Mouse (Mus musculus) stomach, postnatal 0 days (tissue): Measurements from ENCODE around the gene Vstm2a. TPM values are rescaled to one million over a fixed set of nuclear protein-coding genes. Genes with fewer than 3 reads are reported as not detected.

Source experiments
- ATAC-seq: fragments of 200-750 bp; cut with Nextera tagmentation; 2 replicates; pipeline ENCODE4 v1.8.0; 2017; ENCODE audit not compliant: low FRiP score, low TSS enrichment
- DNase-seq: peaks from one replicate; pipeline ENCODE4 v3.0.0-alpha.2; 2016; ENCODE audit warnings: low spot score
- H3K27ac ChIP-seq: fragments of 300-500 bp; sonication (generic); replicated peaks from 2 replicates; pipeline ENCODE4 v1.5.1; 2014; ENCODE audit warnings: mild to moderate bottlenecking, control low read depth
- H3K27me3 ChIP-seq: fragments of 300-500 bp; sonication (generic); 2 replicates; pipeline ENCODE4 v1.6.1; 2014; ENCODE audit warnings: low read length; ENCODE audit not compliant: control insufficient read depth, insufficient read depth
- H3K36me3 ChIP-seq: fragments of 300-500 bp; sonication (generic); 2 replicates; pipeline ENCODE4 v1.6.1; 2014; ENCODE audit warnings: low read length, mixed read lengths; ENCODE audit not compliant: control insufficient read depth, insufficient read depth
- H3K4me1 ChIP-seq: fragments of 300-500 bp; sonication (generic); replicated peaks from 2 replicates; pipeline ENCODE4 v1.6.1; 2014; ENCODE audit warnings: antibody characterized with exemption; ENCODE audit not compliant: control insufficient read depth, insufficient read depth
- H3K4me2 ChIP-seq: fragments of 300-500 bp; sonication (generic); replicated peaks from 2 replicates; pipeline ENCODE4 v1.6.1; 2014; ENCODE audit warnings: low read depth, mild to moderate bottlenecking, control low read depth, moderate library complexity
- H3K4me3 ChIP-seq: fragments of 300-500 bp; sonication (generic); 2 replicates; pipeline ENCODE4 v1.5.1; 2014; ENCODE audit warnings: low read depth, low read length, control low read depth
- H3K9ac ChIP-seq: fragments of 300-500 bp; sonication (generic); 2 replicates; pipeline ENCODE4 v1.6.1; 2014; ENCODE audit warnings: mild to moderate bottlenecking, low read length, control low read depth, mixed read lengths
- H3K9me3 ChIP-seq: fragments of 300-500 bp; sonication (generic); 2 replicates; pipeline ENCODE4 v1.6.1; 2016; ENCODE audit warnings: low read length; ENCODE audit not compliant: control insufficient read depth
- CTCF ChIP-seq: IDR thresholded peaks from 2 replicates; pipeline ENCODE4 v1.5.1; 2016; ENCODE audit warnings: antibody characterized with exemption, low read depth, mild to moderate bottlenecking, moderate library complexity
- EP300 ChIP-seq: optimal IDR thresholded peaks from 2 replicates; pipeline ENCODE3; 2016; ENCODE audit warnings: antibody characterized with exemption
- WGBS: fragments of 180-500 bp; shearing (Covaris S2); extraction: QIAGEN DNeasy Blood & Tissue Kit; methylation state at CpG from one replicate; pipeline ENCODE4 v1.1.7; 2014; 5-methylcytosine and 5-hydroxymethylcytosine counted together
- polyA plus RNA-seq: library from polyadenylated mRNA; unstranded; fragments of >200 nt; fragmentation: Nextera tagmentation; extraction: Ambion mirVana; gene quantifications from 2 replicates; pipeline ENCODE4 v1.2.1, GENCODE M21; 2015

Gene Vstm2a
- polyA plus RNA-seq = 0.72 and 0.92 TPM in 2 replicates

DNA sequence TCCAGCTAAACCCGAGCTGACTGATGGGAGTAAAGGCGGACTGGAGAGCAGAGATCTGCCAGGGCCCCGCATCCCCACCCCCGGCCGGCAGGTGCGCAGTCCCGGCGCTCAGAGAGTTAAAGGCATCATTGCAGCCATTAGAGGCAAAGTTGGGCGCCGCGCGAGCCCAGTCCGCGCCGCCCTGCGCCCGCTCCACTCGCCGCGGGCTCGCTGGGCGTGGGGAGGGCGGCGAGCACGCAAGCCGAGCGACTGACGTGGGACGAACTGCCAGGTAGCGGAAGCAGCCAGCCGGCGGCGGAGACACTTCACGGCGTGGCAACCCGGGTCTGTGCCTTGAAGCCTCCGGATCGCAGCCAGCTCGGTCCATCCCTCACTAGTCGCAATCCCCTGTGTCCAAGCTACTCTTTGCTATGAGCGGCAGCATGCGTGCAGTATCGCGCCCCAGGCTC is at the start of gene Vstm2a:
TSS of gene Vstm2a (plus strand) at position 252 of the 449 bp plus-strand sequence.
- Histone ChIP-seq H3K4me1 (peaks cover 4% of the 10 kb centered on the region; the same call in 1 of the 2 replicates), H3K36me3 (no peaks in the 10 kb centered on the region), H3K9ac (no peak within 1 kb of the TSS; the same call in 1 of the 2 replicates), H3K27ac (no peak within 1 kb of the TSS), H3K4me2 (peak within 1 kb of the TSS; percentile 74), H3K9me3 (no peaks in the 10 kb centered on the region), H3K27me3 (0 out of 2 replicates have a peak, but pooled peaks cover 6% of the 10 kb centered on the region), H3K4me3 (peak within 1 kb of the TSS; percentile 46)
- peak; percentile 60; the same call in 1 of the 2 replicates for ATAC-seq
- peak; percentile 34 for DNase-seq
- under 1% methylated on average over 43 of the region's 44 CpGs for WGBS
- no peak for TF ChIP-seq CTCF
- TF ChIP-seq EP300 = no peak

DNA sequence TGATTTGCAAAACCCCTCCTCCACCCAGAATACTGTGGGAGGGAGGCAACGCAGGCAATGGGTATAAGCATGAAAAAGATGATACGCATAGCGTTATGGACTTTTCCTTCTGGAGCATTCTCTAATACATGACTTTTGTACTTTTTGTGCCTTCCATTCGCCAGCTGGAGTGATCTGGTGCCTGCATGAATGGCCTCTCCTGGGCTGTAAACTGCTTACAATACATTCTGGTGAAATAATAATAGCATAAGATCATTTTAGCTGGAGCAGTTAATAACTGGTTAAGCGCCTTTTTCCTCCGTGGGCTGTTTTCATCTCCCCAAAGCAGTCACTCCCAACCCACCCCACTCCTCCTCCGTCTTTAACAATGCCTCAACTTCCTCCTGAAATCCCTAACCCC is 513 bp upstream of the Vstm2a start:
- H3K4me1 ChIP-seq = peaks cover 4% of the 10 kb centered on the region; the same call in 1 of the 2 replicates
- peak overlapping the region; percentile 46 for H3K4me3 ChIP-seq
- H3K4me2 ChIP-seq = peak overlapping the region; percentile 74
- no peak overlapping the region for H3K27ac ChIP-seq
- H3K36me3 ChIP-seq = no peaks in the 10 kb centered on the region
- ATAC-seq = no peak
- no peaks in the 10 kb centered on the region for H3K9me3 ChIP-seq
- no peak for DNase-seq
- no peak overlapping the region; the same call in 1 of the 2 replicates for H3K9ac ChIP-seq
- TF ChIP-seq EP300 (no peak), CTCF (no peak)
- WGBS = 30% methylated on average over 7 of the region's 7 CpGs
- 0 out of 2 replicates have a peak, but pooled peaks cover 6% of the 10 kb centered on the region for H3K27me3 ChIP-seq

DNA sequence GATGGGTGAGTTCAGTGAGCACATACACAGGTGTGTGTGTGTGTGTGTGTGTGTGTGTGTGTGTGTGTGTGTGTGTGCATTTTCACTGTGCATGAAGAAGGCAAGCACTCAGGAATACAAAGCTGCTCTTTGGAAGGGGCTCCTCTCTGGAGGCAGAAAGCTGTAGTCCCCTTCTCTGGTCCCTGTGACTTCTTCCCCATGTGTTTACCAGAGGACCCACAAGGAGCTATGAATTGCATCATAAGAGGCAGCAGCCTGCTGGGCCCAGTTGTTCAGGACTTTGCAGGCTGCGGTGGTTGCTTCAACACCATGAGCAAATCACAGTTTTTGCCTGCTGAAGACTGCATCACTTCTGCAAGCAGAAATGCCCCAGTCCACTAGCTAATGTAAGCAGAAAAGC is 776 bp downstream of the Vstm2a start:
- Histone ChIP-seq H3K27ac (no peak overlapping the region), H3K9ac (no peak overlapping the region), H3K9me3 (no peaks in the 10 kb centered on the region), H3K4me1 (peaks cover 4% of the 10 kb centered on the region; the same call in 1 of the 2 replicates), H3K4me3 (no peak overlapping the region), H3K4me2 (no peak overlapping the region), H3K27me3 (0 out of 2 replicates have a peak, but pooled peaks cover 6% of the 10 kb centered on the region), H3K36me3 (no peaks in the 10 kb centered on the region)
- DNase-seq (no peak), ATAC-seq (no peak)
- TF ChIP-seq EP300 (no peak), CTCF (no peak)
- 57% methylated on average over 1 of the region's 1 CpGs for WGBS

DNA sequence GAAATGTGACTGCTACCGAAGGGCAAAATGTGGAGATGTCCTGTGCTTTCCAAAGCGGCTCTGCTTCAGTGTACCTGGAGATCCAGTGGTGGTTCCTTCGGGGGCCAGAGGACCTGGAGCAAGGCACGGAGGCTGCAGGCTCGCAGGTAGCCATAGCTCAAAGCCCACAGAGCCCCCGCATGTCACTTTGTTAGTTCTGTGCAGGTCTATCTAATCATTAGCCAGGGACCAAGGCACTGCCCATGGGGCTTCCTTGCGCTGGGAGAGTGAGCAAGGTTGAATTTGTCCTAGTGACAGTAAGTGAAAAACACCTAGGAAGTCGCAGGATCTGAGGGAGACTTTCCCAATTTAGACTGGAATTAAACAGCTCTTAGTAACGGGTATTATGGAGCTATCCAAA is 2.4 kb downstream of the Vstm2a start:
- TF ChIP-seq EP300 (no peak), CTCF (no peak)
- no peaks in the 10 kb centered on the region for H3K36me3 ChIP-seq
- ATAC-seq = no peak
- no peak overlapping the region for H3K4me3 ChIP-seq
- H3K27ac ChIP-seq = no peak overlapping the region
- 0 out of 2 replicates have a peak, but pooled peaks cover 6% of the 10 kb centered on the region for H3K27me3 ChIP-seq
- peaks cover 4% of the 10 kb centered on the region; the same call in 1 of the 2 replicates for H3K4me1 ChIP-seq
- no peak for DNase-seq
- no peak overlapping the region for H3K4me2 ChIP-seq
- H3K9ac ChIP-seq = no peak overlapping the region
- WGBS = 19% methylated on average over 9 of the region's 9 CpGs
- H3K9me3 ChIP-seq = no peaks in the 10 kb centered on the region

DNA sequence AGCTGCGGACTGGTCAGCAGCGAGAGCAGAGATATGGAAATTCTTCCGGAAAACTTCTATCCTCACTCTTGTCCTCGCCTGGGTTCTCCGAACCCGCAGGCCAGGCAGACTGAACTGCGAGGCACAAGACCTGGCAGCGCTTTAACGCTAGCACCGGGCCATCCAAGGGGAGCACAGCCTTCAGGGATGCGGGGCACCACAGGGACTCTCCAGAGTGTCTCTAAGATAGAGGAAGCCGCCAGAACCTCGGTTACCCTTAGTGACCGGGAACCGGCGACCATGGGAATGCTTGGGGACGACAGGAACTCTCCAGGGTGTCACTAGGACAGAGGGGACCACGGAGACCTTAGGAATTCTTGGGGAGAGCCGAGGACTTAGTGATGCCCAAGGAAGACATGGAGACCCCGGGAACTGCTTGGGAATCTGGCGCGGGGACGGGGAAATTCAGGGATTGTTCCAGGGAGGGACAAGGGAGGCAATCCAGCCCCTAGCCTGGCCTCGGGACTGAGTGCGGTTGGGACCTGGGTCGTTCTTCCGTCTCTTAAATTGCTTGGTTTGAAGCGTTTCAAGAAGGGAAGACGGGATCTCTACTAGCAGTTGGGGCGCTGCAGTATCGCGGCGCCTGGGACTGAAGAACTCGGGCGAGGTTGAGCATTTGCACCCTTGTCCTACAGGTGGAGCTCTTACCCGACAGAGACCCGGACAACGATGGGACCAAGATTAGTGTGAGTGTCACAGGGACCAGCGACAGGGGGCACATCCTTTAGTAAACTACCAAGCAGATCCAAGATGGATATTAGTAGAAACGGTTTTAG is 3.4 kb downstream of the Vstm2a start:
- Histone ChIP-seq H3K4me3 (peak overlapping the region; percentile 40), H3K27ac (no peak overlapping the region), H3K9me3 (no peaks in the 10 kb centered on the region), H3K9ac (peak overlapping the region; percentile 31; the same call in 1 of the 2 replicates), H3K27me3 (0 out of 2 replicates have a peak, but pooled peaks cover 6% of the 10 kb centered on the region), H3K36me3 (no peaks in the 10 kb centered on the region), H3K4me2 (peak overlapping the region; percentile 62), H3K4me1 (peaks cover 4% of the 10 kb centered on the region; the same call in 1 of the 2 replicates)
- TF ChIP-seq CTCF (peak; percentile 76), EP300 (no peak)
- ATAC-seq (no peak), DNase-seq (peak; percentile 39)
- WGBS = 1% methylated on average over 40 of the region's 40 CpGs
